Mouse (Mus musculus): ENCODE measurements around the gene Rnf145.

GRCm38 (mm10) chr11:44478382-44478781 lies 40.4 kb upstream of the Rnf145 start:
- TF ChIP-seq CTCF (IDR thresholded peaks at IDR 0.05; ENCODE audit: extremely low read depth, insufficient read length, insufficient replicate concordance, low read depth, low read length) (no peak), POLR2A (IDR thresholded peaks at IDR 0.05; ENCODE audit: low read depth, low read length) (no peak)
